Mouse (Mus musculus): ENCODE data around the gene Tmem102. TPM values are rescaled to one million over a fixed set of nuclear protein-coding genes. Genes with fewer than 3 reads are reported as not detected.

Gene Tmem102
- polyA plus RNA-seq, 1 experiment, result 0.61 TPM

GRCm38 (mm10) chr11:69795168-69795982 is 10.0 kb downstream of the Tmem102 start, which contains the start of gene Chrnb1:
Gene Chrnb1 (minus strand): TSS chr11:69795943.
- TF ChIP-seq MAX (IDR thresholded peaks at IDR 0.05; ENCODE audit: low read depth), result no peak
- peak; percentile 46 for TF ChIP-seq TCF12 (IDR thresholded peaks at IDR 0.05; ENCODE audit: insufficient read depth, poor library complexity, severe bottlenecking)
- TF ChIP-seq MYOG (IDR thresholded peaks at IDR 0.05; ENCODE audit: control insufficient read depth in 1 of 3, insufficient read depth in 1 of 3, insufficient read length in 2 of 3, low read depth in 2 of 3), result peak in 2 of 3 experiments; percentile 89 to 95
- peak; percentile 93 for TF ChIP-seq POLR2A (IDR thresholded peaks at IDR 0.05; ENCODE audit: insufficient read length, low read depth)
- peak; percentile 39 for TF ChIP-seq TCF3 (IDR thresholded peaks at IDR 0.05; ENCODE audit: insufficient read length, low read depth)
- TF ChIP-seq POLR2AphosphoS2 (IDR thresholded peaks at IDR 0.05; ENCODE audit: insufficient read length, low read depth), result peak; percentile 90
- no peak for TF ChIP-seq REST (IDR thresholded peaks at IDR 0.05; ENCODE audit: insufficient read depth, insufficient read length)
- peak in 2 of 3 experiments; percentile 92 to 95 for TF ChIP-seq MYOD1 (IDR thresholded peaks at IDR 0.05; ENCODE audit: control insufficient read depth in 1 of 3, insufficient read length in 2 of 3, low read depth in 2 of 3)

GRCm38 (mm10) chr11:69793429-69793828 is 12.0 kb downstream of the Tmem102 start:
- Histone ChIP-seq H3K36me3 (ENCODE audit: control insufficient read depth, insufficient read depth) (peaks cover 28% of the 10 kb centered on the region), H3K79me2 (ENCODE audit: control insufficient read depth, insufficient read depth) (no peaks in the 10 kb centered on the region), H3ac (ENCODE audit: control insufficient read depth, insufficient read length) (no peak overlapping the region), H3K27me3 (ENCODE audit: control insufficient read depth, insufficient read depth, insufficient read length) (no peaks in the 10 kb centered on the region), H3K4me2 (ENCODE audit: low read depth) (no peak overlapping the region), H3K4me3 (no peak overlapping the region)
- no peak for TF ChIP-seq MYOG (IDR thresholded peaks at IDR 0.05; ENCODE audit: control insufficient read depth in 1 of 3, insufficient read depth in 1 of 3, insufficient read length in 2 of 3, low read depth in 2 of 3)
- TF ChIP-seq TCF3 (IDR thresholded peaks at IDR 0.05; ENCODE audit: insufficient read length, low read depth), result no peak
- TF ChIP-seq MAX (IDR thresholded peaks at IDR 0.05; ENCODE audit: low read depth), result no peak
- TF ChIP-seq POLR2AphosphoS2 (IDR thresholded peaks at IDR 0.05; ENCODE audit: insufficient read length, low read depth), result no peak
- TF ChIP-seq TCF12 (IDR thresholded peaks at IDR 0.05; ENCODE audit: insufficient read depth, poor library complexity, severe bottlenecking), result no peak
- no peak for TF ChIP-seq REST (IDR thresholded peaks at IDR 0.05; ENCODE audit: insufficient read depth, insufficient read length)
- TF ChIP-seq POLR2A (IDR thresholded peaks at IDR 0.05; ENCODE audit: insufficient read length, low read depth), result no peak

More at GRCm38 (mm10) chr11:69795168-69795982, 10.0 kb downstream of the Tmem102 start, which contains the start of gene Chrnb1:
- no peaks in the 10 kb centered on the region for H3K79me2 ChIP-seq (ENCODE audit: control insufficient read depth, insufficient read depth)
- H3K36me3 ChIP-seq (ENCODE audit: control insufficient read depth, insufficient read depth), result peaks cover 21% of the 10 kb centered on the region
- no peak within 1 kb of the TSS for H3ac ChIP-seq (ENCODE audit: control insufficient read depth, insufficient read length)
- no peaks in the 10 kb centered on the region for H3K27me3 ChIP-seq (ENCODE audit: control insufficient read depth, insufficient read depth, insufficient read length)
- peak within 1 kb of the TSS; percentile 98 for H3K4me2 ChIP-seq (ENCODE audit: low read depth)
- H3K4me3 ChIP-seq, result peak within 1 kb of the TSS; percentile 40

- peaks cover 37% of the 10 kb centered on the region for H3K36me3 ChIP-seq (ENCODE audit: control insufficient read depth, insufficient read depth)
- H3K4me2 ChIP-seq (ENCODE audit: low read depth), result no peak overlapping the region
- no peak overlapping the region for H3ac ChIP-seq (ENCODE audit: control insufficient read depth, insufficient read length)
- H3K27me3 ChIP-seq (ENCODE audit: control insufficient read depth, insufficient read depth, insufficient read length), result no peaks in the 10 kb centered on the region
- no peak overlapping the region for H3K4me3 ChIP-seq
- TF ChIP-seq MYOG (IDR thresholded peaks at IDR 0.05; ENCODE audit: control insufficient read depth in 1 of 3, insufficient read depth in 1 of 3, insufficient read length in 2 of 3, low read depth in 2 of 3) (no peak), MAX (IDR thresholded peaks at IDR 0.05; ENCODE audit: low read depth) (no peak), TCF12 (IDR thresholded peaks at IDR 0.05; ENCODE audit: insufficient read depth, poor library complexity, severe bottlenecking) (no peak), E2F4 (IDR thresholded peaks at IDR 0.05; ENCODE audit: insufficient read depth) (no peak), SRF (IDR thresholded peaks at IDR 0.05; ENCODE audit: control insufficient read depth, insufficient read length, low read depth) (no peak), CEBPB (IDR thresholded peaks at IDR 0.05; ENCODE audit: insufficient read depth, poor library complexity, severe bottlenecking) (no peak), USF1 (IDR thresholded peaks at IDR 0.05; ENCODE audit: low read depth) (no peak), TCF3 (IDR thresholded peaks at IDR 0.05; ENCODE audit: insufficient read length, low read depth) (no peak), POLR2A (IDR thresholded peaks at IDR 0.05; ENCODE audit: insufficient read length, low read depth) (no peak), MYOD1 (IDR thresholded peaks at IDR 0.05; ENCODE audit: control insufficient read depth in 1 of 3, insufficient read length in 2 of 3, low read depth in 2 of 3) (no peak), REST (IDR thresholded peaks at IDR 0.05; ENCODE audit: insufficient read depth, insufficient read length) (no peak), POLR2AphosphoS2 (IDR thresholded peaks at IDR 0.05; ENCODE audit: insufficient read length, low read depth) (no peak)
- H3K79me2 ChIP-seq (ENCODE audit: control insufficient read depth, insufficient read depth), result no peaks in the 10 kb centered on the region
These were observed 14.0 kb downstream of the Tmem102 start for GRCm38 (mm10) chr11:69791420-69791819.

- Histone ChIP-seq H3K79me2 (ENCODE audit: control insufficient read depth, insufficient read depth) (no peaks in the 10 kb centered on the region), H3ac (ENCODE audit: control insufficient read depth, insufficient read length) (no peak overlapping the region), H3K4me2 (ENCODE audit: low read depth) (no peak overlapping the region), H3K27me3 (ENCODE audit: control insufficient read depth, insufficient read depth, insufficient read length) (no peaks in the 10 kb centered on the region), H3K4me3 (no peak overlapping the region), H3K36me3 (ENCODE audit: control insufficient read depth, insufficient read depth) (peaks cover 46% of the 10 kb centered on the region)
- no peak for TF ChIP-seq TCF12 (IDR thresholded peaks at IDR 0.05; ENCODE audit: insufficient read depth, poor library complexity, severe bottlenecking)
- TF ChIP-seq SRF (IDR thresholded peaks at IDR 0.05; ENCODE audit: control insufficient read depth, insufficient read length, low read depth), result no peak
- no peak for TF ChIP-seq MYOG (IDR thresholded peaks at IDR 0.05; ENCODE audit: control insufficient read depth in 1 of 3, insufficient read depth in 1 of 3, insufficient read length in 2 of 3, low read depth in 2 of 3)
- no peak for TF ChIP-seq MAX (IDR thresholded peaks at IDR 0.05; ENCODE audit: low read depth)
- no peak for TF ChIP-seq POLR2A (IDR thresholded peaks at IDR 0.05; ENCODE audit: insufficient read length, low read depth)
- TF ChIP-seq POLR2AphosphoS2 (IDR thresholded peaks at IDR 0.05; ENCODE audit: insufficient read length, low read depth), result no peak
- TF ChIP-seq USF1 (IDR thresholded peaks at IDR 0.05; ENCODE audit: low read depth), result no peak
- no peak for TF ChIP-seq CEBPB (IDR thresholded peaks at IDR 0.05; ENCODE audit: insufficient read depth, poor library complexity, severe bottlenecking)
- TF ChIP-seq E2F4 (IDR thresholded peaks at IDR 0.05; ENCODE audit: insufficient read depth), result no peak
- TF ChIP-seq REST (IDR thresholded peaks at IDR 0.05; ENCODE audit: insufficient read depth, insufficient read length), result no peak
- TF ChIP-seq TCF3 (IDR thresholded peaks at IDR 0.05; ENCODE audit: insufficient read length, low read depth), result no peak
- TF ChIP-seq MYOD1 (IDR thresholded peaks at IDR 0.05; ENCODE audit: control insufficient read depth in 1 of 3, insufficient read length in 2 of 3, low read depth in 2 of 3), result no peak
These were observed 16.0 kb downstream of the Tmem102 start for GRCm38 (mm10) chr11:69789431-69789830.

All from myocyte (in vitro differentiated cells).